Mouse (Mus musculus) heart, adult 2 months (tissue): ENCODE data around the gene Rnaset2a. TPM values are rescaled to one million over a fixed set of nuclear protein-coding genes. Genes with fewer than 3 reads are reported as not detected.
"Not testable (repeated sequence)": the region's sequence is repeated elsewhere in the genome, so short reads cannot be mapped to it uniquely, and the experiment has no call there.

Experiments
- DNase-seq, 2 experiments: peaks; one replicate each; pipeline ENCODE4 v3.0.0; 2021
- H3K27ac ChIP-seq: fragments of 200-600 bp; 2 replicates; pipeline ENCODE4 v1.8.1; 2022
- H3K27me3 ChIP-seq: fragments of 200-500 bp; 2 replicates; pipeline ENCODE4 v1.6.1; 2012; ENCODE audit warnings: mild to moderate bottlenecking, low read length, inconsistent platforms, mixed read lengths; ENCODE audit not compliant: control insufficient read depth, insufficient read depth
- H3K36me3 ChIP-seq: fragments of 200-500 bp; 2 replicates; pipeline ENCODE4 v1.6.1; 2012; ENCODE audit warnings: low read length, inconsistent platforms; ENCODE audit not compliant: control insufficient read depth, insufficient read depth
- H3K4me1 ChIP-seq: fragments of 200-500 bp; 2 replicates; pipeline ENCODE4 v1.6.1; 2011; ENCODE audit warnings: low read length; ENCODE audit not compliant: control insufficient read depth, insufficient read depth
- H3K4me3 ChIP-seq: fragments of 200-600 bp; 2 replicates; pipeline ENCODE4 v1.8.1; 2022
- H3K79me2 ChIP-seq: fragments of 200-500 bp; replicated peaks from 2 replicates; pipeline ENCODE4 v1.6.1; 2012; ENCODE audit warnings: mild to moderate bottlenecking, inconsistent platforms, low read length, moderate library complexity, mixed read lengths; ENCODE audit not compliant: control insufficient read depth, insufficient read depth
- H3K9ac ChIP-seq: fragments of 200-500 bp; 2 replicates; pipeline ENCODE4 v1.6.1; 2012; ENCODE audit warnings: low read depth, mild to moderate bottlenecking, control low read depth, inconsistent platforms, low read length, mixed read lengths
- CTCF ChIP-seq: fragments of 200-600 bp; IDR thresholded peaks from 2 replicates; pipeline ENCODE4 v1.8.1; 2022; ENCODE audit warnings: antibody characterized with exemption, mild to moderate bottlenecking, moderate library complexity
- EP300 ChIP-seq: fragments of 200-500 bp; IDR thresholded peaks from 2 replicates; pipeline ENCODE4 v1.6.1; 2011; ENCODE audit warnings: low read depth, low read length, control low read depth; ENCODE audit not compliant: insufficient read depth
- POLR2A ChIP-seq: fragments of 200-500 bp; IDR thresholded peaks from 2 replicates; pipeline ENCODE4 v1.6.1; 2011; ENCODE audit warnings: mild to moderate bottlenecking, low read depth, low read length, control low read depth; ENCODE audit not compliant: insufficient read depth
- WGBS: fragments of 180-500 bp; shearing (Covaris S2); methylation state at CpG from one replicate; pipeline ENCODE4 v1.1.7; 2018; 5-methylcytosine and 5-hydroxymethylcytosine counted together
- intact Hi-C: fragments of 180-260 bp; cut with DNase I; formaldehyde crosslinking; loops from one replicate; pipeline ENCODE4 v1.15.1; 2025
- polyA plus RNA-seq: library from polyadenylated mRNA; depleted of rRNA; stranded (reverse); fragments of >200 nt; gene quantifications from 2 replicates; pipeline ENCODE4 v1.2.3, GENCODE M21; 2012
- total RNA-seq, 2 experiments: library from RNA; stranded (reverse); gene quantifications; 2 replicates each; pipeline ENCODE4 v1.2.3; 2021

Rnaset2a gene
- total and polyA plus RNA-seq, 3 experiments = 22.1 to 46.0 (median 28.9) TPM

DNA sequence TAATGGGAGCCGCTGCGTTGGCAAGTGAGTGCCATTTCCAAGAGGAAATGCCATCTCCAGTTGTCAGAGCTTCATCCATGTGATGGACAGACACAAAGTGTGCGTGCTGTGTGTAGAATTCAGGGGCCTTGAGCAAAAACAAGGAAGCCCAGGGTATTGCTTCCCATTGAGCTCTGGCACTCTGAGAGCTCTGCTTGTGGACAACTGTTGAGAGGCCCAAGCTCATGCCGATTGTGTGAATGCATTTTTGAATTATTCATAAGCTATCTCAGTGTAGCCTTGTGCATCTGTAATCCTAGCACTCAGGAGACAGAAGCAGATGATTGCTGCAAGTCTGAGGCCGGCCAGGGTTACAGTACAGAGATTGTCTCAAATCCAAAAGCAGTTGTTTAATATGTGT is 29.2 kb upstream of the Rnaset2a start:
- Histone ChIP-seq H3K36me3 (no peaks in the 10 kb centered on the region; the same call in 1 of the 2 replicates), H3K27ac (no peak overlapping the region), H3K9ac (no peak overlapping the region), H3K27me3 (no peaks in the 10 kb centered on the region), H3K4me3 (no peak overlapping the region), H3K79me2 (no peaks in the 10 kb centered on the region), H3K4me1 (no peaks in the 10 kb centered on the region)
- no peak for DNase-seq
- intact Hi-C loops = no loop called here
- 92% methylated on average over 5 of the region's 5 CpGs for WGBS
- TF ChIP-seq CTCF = no peak
- TF ChIP-seq EP300 = no peak
- no peak for TF ChIP-seq POLR2A

DNA sequence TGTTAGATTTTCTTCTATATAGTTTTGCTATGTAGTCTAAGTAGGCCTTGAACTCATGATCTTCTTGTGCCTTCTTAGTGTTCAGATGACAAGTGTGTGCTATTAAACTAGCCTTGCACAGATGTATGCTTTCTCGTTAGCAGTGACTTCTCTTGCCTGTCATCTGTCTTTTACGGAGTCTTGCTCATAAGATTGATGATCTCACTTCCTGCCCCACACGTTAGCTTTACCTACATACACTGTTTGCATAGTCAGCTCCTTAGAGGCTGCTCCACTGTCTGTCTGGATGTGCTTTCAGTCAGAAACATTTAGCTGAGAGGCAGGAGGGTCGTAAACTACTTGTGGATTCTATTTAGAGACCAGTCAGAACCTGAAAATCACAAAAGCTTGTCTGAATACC is 23.2 kb upstream of the Rnaset2a start:
- TF ChIP-seq POLR2A (no peak), EP300 (no peak), CTCF (no peak)
- no peak overlapping the region for H3K4me3 ChIP-seq
- no peak overlapping the region for H3K27ac ChIP-seq
- no peaks in the 10 kb centered on the region for H3K4me1 ChIP-seq
- H3K27me3 ChIP-seq = no peaks in the 10 kb centered on the region
- no peaks in the 10 kb centered on the region for H3K79me2 ChIP-seq
- H3K9ac ChIP-seq = no peak overlapping the region
- peaks cover 5% of the 10 kb centered on the region for H3K36me3 ChIP-seq
- DNase-seq = no peak
- WGBS = 62% methylated on average over 4 of the region's 4 CpGs
- intact Hi-C loops = no loop called here

DNA sequence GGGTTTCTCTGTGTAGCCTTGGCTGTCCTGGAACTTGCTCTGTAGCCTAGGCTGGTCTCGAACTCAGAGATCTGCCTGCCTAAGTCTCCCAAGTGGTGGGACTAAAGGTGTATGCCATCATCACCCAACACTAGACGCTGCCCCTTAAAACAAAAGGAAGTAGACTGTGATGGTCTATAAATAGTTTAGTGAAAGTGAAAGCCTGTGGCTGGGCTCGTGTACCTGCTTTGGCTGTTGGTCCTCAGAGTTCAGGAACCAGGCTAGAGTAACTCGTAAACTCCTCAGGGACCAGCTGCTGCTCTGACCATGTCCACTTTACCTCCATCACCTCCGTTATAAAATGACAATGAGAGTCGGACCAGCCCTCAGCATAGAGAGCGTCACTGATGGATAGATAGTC is 22.4 kb upstream of the Rnaset2a start:
- Histone ChIP-seq H3K4me1 (no peaks in the 10 kb centered on the region), H3K27ac (no peak overlapping the region), H3K27me3 (no peaks in the 10 kb centered on the region), H3K9ac (no peak overlapping the region), H3K79me2 (no peaks in the 10 kb centered on the region), H3K4me3 (no peak overlapping the region), H3K36me3 (peaks cover 5% of the 10 kb centered on the region)
- no peak for DNase-seq
- TF ChIP-seq EP300 (no peak), POLR2A (no peak), CTCF (no peak)
- intact Hi-C loops = no loop called here
- WGBS = 64% methylated on average over 7 of the region's 7 CpGs

DNA sequence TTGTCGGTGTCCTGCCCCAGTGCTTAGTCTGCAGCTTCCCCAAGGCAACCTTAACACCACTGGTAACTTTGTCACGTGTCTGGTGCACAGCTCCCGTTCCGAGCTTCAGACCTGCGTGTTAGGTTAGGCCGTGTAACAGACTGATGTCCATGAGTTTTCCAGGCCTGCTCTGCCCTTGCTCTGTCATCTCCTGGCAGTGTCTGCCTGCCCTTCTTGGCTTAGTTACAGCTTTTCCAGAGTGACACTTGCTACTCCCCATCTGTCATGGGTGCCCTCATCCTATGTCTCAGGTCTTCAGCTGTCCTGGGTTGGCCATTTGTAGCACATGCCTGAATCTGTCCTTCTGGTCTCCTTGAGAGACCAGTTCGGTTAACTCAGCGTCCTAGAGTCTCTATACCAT is 19.5 kb upstream of the Rnaset2a start:
- intact Hi-C loops, H3K27ac ChIP-seq, H3K27me3 ChIP-seq, H3K79me2 ChIP-seq, H3K36me3 ChIP-seq, H3K4me1 ChIP-seq, H3K9ac ChIP-seq, H3K4me3 ChIP-seq: not testable (repeated sequence)
- DNase-seq = peak; percentile 31 to 34
- 68% methylated on average over 7 of the region's 8 CpGs for WGBS

DNA sequence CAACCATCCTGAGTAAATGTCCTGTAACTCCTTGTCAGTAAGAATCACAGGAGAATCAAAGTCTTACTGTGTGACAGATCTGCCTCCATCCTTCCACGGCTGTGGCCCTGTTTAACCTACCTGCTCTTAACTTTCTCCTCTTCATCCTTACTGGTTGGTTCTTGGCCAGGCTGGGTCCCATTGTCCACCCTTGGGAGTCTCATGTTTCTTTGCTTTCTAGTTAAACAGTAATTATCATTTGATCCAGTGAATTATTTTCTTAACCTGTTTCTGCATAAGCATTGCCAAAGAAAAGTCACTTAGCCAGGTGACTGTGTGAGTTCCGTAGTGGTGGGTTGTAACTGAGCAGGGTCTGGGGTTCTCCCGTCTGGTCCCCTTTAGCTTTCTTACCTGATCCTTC is 18.6 kb upstream of the Rnaset2a start:
- H3K27me3 ChIP-seq, H3K36me3 ChIP-seq, intact Hi-C loops, H3K4me3 ChIP-seq, DNase-seq, H3K79me2 ChIP-seq, H3K9ac ChIP-seq, H3K27ac ChIP-seq, H3K4me1 ChIP-seq: not testable (repeated sequence)
- WGBS = 75% methylated on average over 2 of the region's 3 CpGs

DNA sequence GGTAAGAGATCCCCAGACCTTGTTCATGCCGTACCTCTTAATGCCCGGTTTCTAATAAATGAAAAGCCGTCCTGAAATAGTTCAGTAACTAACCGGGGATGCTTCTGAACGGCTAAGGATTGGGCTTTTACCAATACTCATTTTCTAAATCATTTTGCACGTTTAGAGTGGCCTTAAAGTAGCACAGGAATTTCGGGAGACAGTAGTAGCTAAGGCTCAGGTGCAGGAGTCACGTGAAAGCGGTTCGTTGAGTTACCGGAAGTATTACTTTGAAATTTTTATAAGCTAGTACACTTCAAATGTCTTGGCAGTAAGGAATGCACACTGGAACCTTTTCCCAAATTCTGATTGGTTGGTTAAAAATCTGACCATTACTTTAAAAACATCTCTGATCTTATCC is 18.1 kb upstream of the Rnaset2a start:
- H3K27ac ChIP-seq, H3K79me2 ChIP-seq, H3K4me1 ChIP-seq, H3K27me3 ChIP-seq, H3K36me3 ChIP-seq, intact Hi-C loops, H3K9ac ChIP-seq, DNase-seq: not testable (repeated sequence)
- H3K4me3 ChIP-seq = peak overlapping the region; percentile 43
- 0% methylated on average over 11 of the region's 11 CpGs for WGBS

DNA sequence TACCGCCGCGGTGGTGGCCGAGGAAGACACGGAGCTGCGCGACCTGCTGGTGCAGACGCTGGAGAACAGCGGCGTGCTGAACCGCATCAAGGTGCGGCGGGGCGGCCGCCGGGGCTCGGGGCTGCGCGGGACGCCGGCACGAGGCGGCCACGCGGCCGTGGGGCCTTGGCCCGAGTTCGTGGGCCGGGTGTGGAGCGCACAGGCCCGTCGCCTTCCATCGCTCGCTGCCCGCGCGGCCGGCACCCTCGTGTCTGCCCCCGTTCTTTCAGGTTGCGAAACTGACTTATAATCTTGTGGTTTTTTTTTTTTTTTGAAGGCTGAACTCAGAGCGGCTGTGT is 17.7 kb upstream of the Rnaset2a start:
- H3K27me3 ChIP-seq, intact Hi-C loops, H3K36me3 ChIP-seq, H3K79me2 ChIP-seq, H3K4me1 ChIP-seq, H3K27ac ChIP-seq: not testable (repeated sequence)
- DNase-seq = peak; percentile 70 to 76
- H3K4me3 ChIP-seq = peak overlapping the region; percentile 43
- H3K9ac ChIP-seq = peak overlapping the region; percentile 83
- 1% methylated on average over 39 of the region's 42 CpGs for WGBS

DNA sequence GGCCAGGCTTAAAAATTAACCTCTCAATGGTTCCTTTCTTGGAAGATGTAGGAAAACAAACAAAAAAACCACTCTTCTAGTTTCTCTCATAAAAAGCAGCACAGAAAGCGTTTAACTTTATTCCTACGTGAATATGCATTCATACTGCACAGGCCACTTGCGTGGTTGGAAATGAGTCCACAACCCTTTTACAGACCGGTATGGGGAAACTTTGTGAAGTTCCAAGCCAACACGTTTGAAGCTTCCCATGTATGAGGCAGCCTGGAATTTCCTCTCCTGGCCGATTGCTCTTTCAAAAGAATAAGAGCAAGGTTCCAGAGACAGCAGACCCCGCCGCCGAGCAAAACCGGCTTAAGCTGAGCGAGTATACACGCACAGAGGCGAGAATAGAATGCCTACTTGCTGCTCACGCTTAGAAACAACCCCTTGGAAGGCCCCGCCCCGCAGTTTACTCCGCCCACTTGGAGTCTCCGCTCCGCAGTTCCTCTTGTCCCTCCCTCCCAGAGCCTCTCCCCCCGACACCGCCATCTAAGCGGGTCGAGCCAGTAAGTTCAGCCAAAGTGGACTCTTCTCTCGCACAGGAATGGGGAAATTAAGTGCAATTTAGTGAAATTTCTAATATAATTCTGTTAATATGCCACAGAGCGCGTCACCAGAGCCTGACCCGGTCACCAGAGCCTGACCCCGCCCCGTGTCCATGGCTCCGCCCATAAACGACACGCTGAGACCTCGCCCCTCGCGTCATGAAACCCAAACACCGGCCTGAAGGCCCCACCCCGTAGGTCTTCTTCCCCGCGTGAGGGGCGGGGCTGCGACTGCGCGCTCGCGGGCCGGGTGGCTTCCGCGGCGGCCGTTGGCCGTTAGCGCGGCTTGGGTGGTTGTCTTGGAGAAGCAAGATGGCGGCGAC is 17.1 kb upstream of the Rnaset2a start, which contains the start of gene Fgfr1op:
TSS of gene Fgfr1op (plus strand) at position 801 of the 907 bp plus-strand sequence.
- Histone ChIP-seq H3K27ac (peak within 1 kb of the TSS; percentile 80), H3K9ac (peak within 1 kb of the TSS; percentile 83), H3K4me3 (peak within 1 kb of the TSS; percentile 56)
- H3K36me3 ChIP-seq, H3K4me1 ChIP-seq, H3K27me3 ChIP-seq, intact Hi-C loops, H3K79me2 ChIP-seq: not testable (repeated sequence)
- under 1% methylated on average over 20 of the region's 55 CpGs for WGBS
- peak; percentile 83 to 85 for DNase-seq
